In genomic region chr4:63537602-63538001, GRCm38 (mm10) we compare ENCODE assay signal across 19 mouse cellular contexts. TPM values are rescaled to one million over a fixed set of nuclear protein-coding genes. Genes with fewer than 3 reads are reported as not detected.
DNase-seq lines count a peak whose midpoint lies in the region; ATAC-seq and TF ChIP-seq lines count a peak whose summit lies in the region.
"Had no signal": no experiment of that assay in that cellular context is flagged by ENCODE, and none has a peak within 500 bp of the region (broad histone marks: within the 10 kb centered on the region; RNA-seq: fewer than 3 reads in every experiment).

No protein-coding gene starts in this region.

- peak; percentile 33 for DNase-seq in forebrain, embryonic 14.5 days (ENCODE audit: low spot score)
- no peak for DNase-seq in forebrain, embryonic 10.5 days (ENCODE audit: extremely low spot score, low spot score)
- DNase-seq in forebrain, postnatal 0 days, result no peak
- no peak for DNase-seq in spleen, adult 12 weeks (ENCODE audit: low spot score)
- DNase-seq: adrenal gland, postnatal 10 days; cerebellum, adult 18-20 months; cerebellum, adult 9-11 months; cerebellum, postnatal 36 days; gastrocnemius, adult 2 months; gastrocnemius, postnatal 25 days had no signal

- ATAC-seq in forebrain, embryonic 14.5 days, result no peak
- ATAC-seq in hindbrain, embryonic 16.5 days, result peak; percentile 74
- no peak for ATAC-seq in hindbrain, embryonic 13.5 days (ENCODE audit: low FRiP score)
- ATAC-seq in midbrain, embryonic 16.5 days, result peak; percentile 55
- no peak for ATAC-seq in midbrain, embryonic 13.5 days
- ATAC-seq in forebrain, postnatal 0 days, result peak; percentile 54
- ATAC-seq: inflammation-experienced regulatory T-cells, adult 6 months; intestine, postnatal 0 days had no signal

- 79% methylated on average over 4 of the region's 4 CpGs for WGBS in forebrain, embryonic 14.5 days
- 88% methylated on average over 4 of the region's 4 CpGs for WGBS in forebrain, embryonic 10.5 days
- 64% methylated on average over 4 of the region's 4 CpGs for WGBS in hindbrain, embryonic 16.5 days
- 78% methylated on average over 4 of the region's 4 CpGs for WGBS in hindbrain, embryonic 13.5 days
- WGBS in midbrain, embryonic 16.5 days, result 64% methylated on average over 4 of the region's 4 CpGs
- 80% methylated on average over 4 of the region's 4 CpGs for WGBS in midbrain, embryonic 13.5 days
- 71% methylated on average over 4 of the region's 4 CpGs for WGBS in forebrain, postnatal 0 days

- H3K4me1 ChIP-seq in forebrain, embryonic 14.5 days (ENCODE audit: control insufficient read depth, insufficient read depth, low read length), result no peaks in the 10 kb centered on the region
- peaks cover 10% of the 10 kb centered on the region; the same call in 1 of the 2 replicates for H3K4me1 ChIP-seq in forebrain, embryonic 10.5 days
- H3K4me1 ChIP-seq in hindbrain, embryonic 16.5 days (ENCODE audit: control insufficient read depth, insufficient read depth, low read depth, low read length), result no peaks in the 10 kb centered on the region
- H3K4me1 ChIP-seq in hindbrain, embryonic 13.5 days (replicated peaks), result no peaks in the 10 kb centered on the region
- H3K4me1 ChIP-seq in midbrain, embryonic 16.5 days (ENCODE audit: control insufficient read depth, insufficient read depth, low read length), result peaks cover 7% of the 10 kb centered on the region; the same call in 1 of the 2 replicates
- 0 out of 2 replicates have a peak, but pooled peaks cover 8% of the 10 kb centered on the region for H3K4me1 ChIP-seq in midbrain, embryonic 13.5 days (replicated peaks)
- H3K4me1 ChIP-seq in forebrain, postnatal 0 days (ENCODE audit: insufficient read depth), result no peaks in the 10 kb centered on the region

- H3K36me3 ChIP-seq in forebrain, embryonic 14.5 days (ENCODE audit: control insufficient read depth, insufficient read depth, low read length), result no peaks in the 10 kb centered on the region
- no peaks in the 10 kb centered on the region for H3K36me3 ChIP-seq in forebrain, embryonic 10.5 days (replicated peaks)
- H3K36me3 ChIP-seq in hindbrain, embryonic 16.5 days (ENCODE audit: control insufficient read depth, insufficient read depth, low read length), result no peaks in the 10 kb centered on the region
- H3K36me3 ChIP-seq in hindbrain, embryonic 13.5 days, result no peaks in the 10 kb centered on the region
- H3K36me3 ChIP-seq in midbrain, embryonic 16.5 days (ENCODE audit: control insufficient read depth, insufficient read depth, low read length), result no peaks in the 10 kb centered on the region
- no peaks in the 10 kb centered on the region for H3K36me3 ChIP-seq in midbrain, embryonic 13.5 days
- H3K36me3 ChIP-seq in forebrain, postnatal 0 days (ENCODE audit: insufficient read depth), result no peaks in the 10 kb centered on the region
- H3K36me3 ChIP-seq: embryonic facial prominence, embryonic 13.5 days; heart, embryonic 12.5 days had no signal

- H3K4me3 ChIP-seq in forebrain, embryonic 14.5 days (ENCODE audit: low read depth, low read length), result no peak overlapping the region
- H3K4me3 ChIP-seq in forebrain, embryonic 10.5 days, result no peak overlapping the region
- H3K4me3 ChIP-seq in hindbrain, embryonic 16.5 days (ENCODE audit: low read length), result no peak overlapping the region
- H3K4me3 ChIP-seq in hindbrain, embryonic 13.5 days, result no peak overlapping the region
- H3K4me3 ChIP-seq in midbrain, embryonic 16.5 days (ENCODE audit: low read depth, low read length), result no peak overlapping the region
- H3K4me3 ChIP-seq in midbrain, embryonic 13.5 days (replicated peaks), result no peak overlapping the region
- no peak overlapping the region for H3K4me3 ChIP-seq in forebrain, postnatal 0 days (ENCODE audit: low read depth, low read length)
- H3K4me3 ChIP-seq: embryonic facial prominence, embryonic 13.5 days; gastrocnemius, adult 2 months; heart, embryonic 12.5 days had no signal

- no peaks in the 10 kb centered on the region for H3K27me3 ChIP-seq in forebrain, embryonic 14.5 days (replicated peaks; ENCODE audit: control insufficient read depth, insufficient read depth, low read length)
- H3K27me3 ChIP-seq in forebrain, embryonic 10.5 days (ENCODE audit: poor library complexity, severe bottlenecking), result no peaks in the 10 kb centered on the region
- H3K27me3 ChIP-seq in hindbrain, embryonic 16.5 days (replicated peaks; ENCODE audit: control insufficient read depth, insufficient read depth, low read length), result no peaks in the 10 kb centered on the region
- H3K27me3 ChIP-seq in hindbrain, embryonic 13.5 days, result no peaks in the 10 kb centered on the region
- no peaks in the 10 kb centered on the region for H3K27me3 ChIP-seq in midbrain, embryonic 16.5 days (ENCODE audit: control insufficient read depth, insufficient read depth, low read depth, low read length)
- H3K27me3 ChIP-seq in midbrain, embryonic 13.5 days, result no peaks in the 10 kb centered on the region
- no peaks in the 10 kb centered on the region for H3K27me3 ChIP-seq in forebrain, postnatal 0 days (ENCODE audit: insufficient read depth, low read length)
- H3K27me3 ChIP-seq: embryonic facial prominence, embryonic 13.5 days had no signal

- no peaks in the 10 kb centered on the region for H3K9me3 ChIP-seq in forebrain, embryonic 14.5 days (replicated peaks; ENCODE audit: control insufficient read depth, low read length)
- no peaks in the 10 kb centered on the region for H3K9me3 ChIP-seq in forebrain, embryonic 10.5 days
- H3K9me3 ChIP-seq in hindbrain, embryonic 16.5 days (ENCODE audit: control insufficient read depth, low read length), result no peaks in the 10 kb centered on the region
- H3K9me3 ChIP-seq in hindbrain, embryonic 13.5 days, result no peaks in the 10 kb centered on the region
- H3K9me3 ChIP-seq in midbrain, embryonic 16.5 days (replicated peaks; ENCODE audit: control insufficient read depth, low read length, poor library complexity, severe bottlenecking), result no peaks in the 10 kb centered on the region
- H3K9me3 ChIP-seq in midbrain, embryonic 13.5 days, result no peaks in the 10 kb centered on the region
- no peaks in the 10 kb centered on the region for H3K9me3 ChIP-seq in forebrain, postnatal 0 days (ENCODE audit: low read length)
- H3K9me3 ChIP-seq: embryonic facial prominence, embryonic 13.5 days; heart, embryonic 12.5 days had no signal

- H3K4me2 ChIP-seq in forebrain, embryonic 14.5 days (ENCODE audit: low read length), result no peak overlapping the region
- no peak overlapping the region for H3K4me2 ChIP-seq in hindbrain, embryonic 16.5 days (ENCODE audit: low read length)
- no peak overlapping the region for H3K4me2 ChIP-seq in hindbrain, embryonic 13.5 days
- no peak overlapping the region for H3K4me2 ChIP-seq in midbrain, embryonic 16.5 days (ENCODE audit: low read length)
- H3K4me2 ChIP-seq in midbrain, embryonic 13.5 days (replicated peaks), result no peak overlapping the region
- H3K4me2 ChIP-seq in forebrain, postnatal 0 days (ENCODE audit: low read depth), result no peak overlapping the region
- H3K4me2 ChIP-seq: embryonic facial prominence, embryonic 13.5 days; heart, embryonic 12.5 days had no signal

- H3K27ac ChIP-seq in forebrain, embryonic 14.5 days (ENCODE audit: low read depth, low read length), result no peak overlapping the region
- no peak overlapping the region for H3K27ac ChIP-seq in forebrain, embryonic 10.5 days
- H3K27ac ChIP-seq in hindbrain, embryonic 16.5 days (ENCODE audit: low read depth, low read length), result no peak overlapping the region
- H3K27ac ChIP-seq in hindbrain, embryonic 13.5 days, result no peak overlapping the region
- H3K27ac ChIP-seq in midbrain, embryonic 16.5 days (ENCODE audit: low read length), result 0 out of 2 replicates have a peak overlapping the region, but pooled peaks have one; percentile 45
- H3K27ac ChIP-seq in midbrain, embryonic 13.5 days, result no peak overlapping the region
- H3K27ac ChIP-seq in forebrain, postnatal 0 days (ENCODE audit: low read depth, low read length), result peak overlapping the region; percentile 45
- H3K27ac ChIP-seq: embryonic facial prominence, embryonic 13.5 days; gastrocnemius, adult 2 months had no signal

- TF ChIP-seq CTCF in forebrain, postnatal 0 days (IDR thresholded peaks at IDR 0.05; ENCODE audit: low read depth), result no peak

- H3K9ac ChIP-seq in forebrain, embryonic 14.5 days (ENCODE audit: low read length), result no peak overlapping the region
- no peak overlapping the region for H3K9ac ChIP-seq in hindbrain, embryonic 16.5 days (ENCODE audit: low read depth, low read length)
- H3K9ac ChIP-seq in hindbrain, embryonic 13.5 days, result no peak overlapping the region
- H3K9ac ChIP-seq in midbrain, embryonic 16.5 days (ENCODE audit: low read depth, low read length), result no peak overlapping the region
- no peak overlapping the region for H3K9ac ChIP-seq in midbrain, embryonic 13.5 days (replicated peaks)
- H3K9ac ChIP-seq in forebrain, postnatal 0 days, result no peak overlapping the region
- H3K9ac ChIP-seq: embryonic facial prominence, embryonic 13.5 days; heart, embryonic 12.5 days had no signal

RNA-seq across cellular contexts. Expression of gene Atp6v1g1, which starts 7.0 kb away (rescaled TPM):
- polyA plus RNA-seq in forebrain, embryonic 14.5 days (2014; fragmentation: Nextera tagmentation; extraction: Ambion mirVana), result 526 and 544 TPM in 2 replicates
- 234 and 239 TPM in 2 replicates for polyA plus RNA-seq in forebrain, embryonic 10.5 days (2016; fragmentation: Nextera tagmentation; extraction: Ambion mirVana)
- 389 and 410 TPM in 2 replicates for polyA plus RNA-seq in hindbrain, embryonic 16.5 days (2015; fragmentation: Nextera tagmentation; extraction: Ambion mirVana)
- polyA plus RNA-seq in hindbrain, embryonic 13.5 days (2015; fragmentation: Nextera tagmentation; extraction: Ambion mirVana), result 464 and 480 TPM in 2 replicates
- 414 and 443 TPM in 2 replicates for polyA plus RNA-seq in midbrain, embryonic 16.5 days (2015; fragmentation: Nextera tagmentation; extraction: Ambion mirVana)
- 461 and 466 TPM in 2 replicates for polyA plus RNA-seq in midbrain, embryonic 13.5 days (2015; fragmentation: Nextera tagmentation; extraction: Ambion mirVana)
- 222 and 234 TPM in 2 replicates for total RNA-seq in forebrain, postnatal 0 days (2014; rRNA removed)
- 389 and 442 TPM in 2 replicates for polyA plus RNA-seq in forebrain, postnatal 0 days (2015; fragmentation: Nextera tagmentation; extraction: Ambion mirVana)

RNA-seq across cellular contexts. Expression of gene Tmem268, which starts 21.0 kb away (rescaled TPM):
- polyA plus RNA-seq in forebrain, embryonic 14.5 days (2014; fragmentation: Nextera tagmentation; extraction: Ambion mirVana), result 4.9 and 5.4 TPM in 2 replicates
- polyA plus RNA-seq in forebrain, embryonic 10.5 days (2016; fragmentation: Nextera tagmentation; extraction: Ambion mirVana), result 9.1 and 9.5 TPM in 2 replicates
- 3.8 and 5.1 TPM in 2 replicates for polyA plus RNA-seq in hindbrain, embryonic 16.5 days (2015; fragmentation: Nextera tagmentation; extraction: Ambion mirVana)
- polyA plus RNA-seq in hindbrain, embryonic 13.5 days (2015; fragmentation: Nextera tagmentation; extraction: Ambion mirVana), result 3.0 and 4.4 TPM in 2 replicates
- 3.8 and 4.5 TPM in 2 replicates for polyA plus RNA-seq in midbrain, embryonic 16.5 days (2015; fragmentation: Nextera tagmentation; extraction: Ambion mirVana)
- polyA plus RNA-seq in midbrain, embryonic 13.5 days (2015; fragmentation: Nextera tagmentation; extraction: Ambion mirVana), result 2.7 and 2.8 TPM in 2 replicates
- total RNA-seq in forebrain, postnatal 0 days (2014; rRNA removed), result 4.5 and 5.9 TPM in 2 replicates
- 4.2 and 5.5 TPM in 2 replicates for polyA plus RNA-seq in forebrain, postnatal 0 days (2015; fragmentation: Nextera tagmentation; extraction: Ambion mirVana)

RNA-seq across cellular contexts. Expression of gene Whrn, which starts 41.8 kb away (rescaled TPM):
- 4.1 and 5.0 TPM in 2 replicates for polyA plus RNA-seq in forebrain, embryonic 14.5 days (2014; fragmentation: Nextera tagmentation; extraction: Ambion mirVana)
- polyA plus RNA-seq in forebrain, embryonic 10.5 days (2016; fragmentation: Nextera tagmentation; extraction: Ambion mirVana), result 4.6 and 5.1 TPM in 2 replicates
- 5.0 and 5.4 TPM in 2 replicates for polyA plus RNA-seq in hindbrain, embryonic 16.5 days (2015; fragmentation: Nextera tagmentation; extraction: Ambion mirVana)
- polyA plus RNA-seq in hindbrain, embryonic 13.5 days (2015; fragmentation: Nextera tagmentation; extraction: Ambion mirVana), result 5.3 and 5.6 TPM in 2 replicates
- 4.5 and 4.9 TPM in 2 replicates for polyA plus RNA-seq in midbrain, embryonic 16.5 days (2015; fragmentation: Nextera tagmentation; extraction: Ambion mirVana)
- 6.6 and 10.3 TPM in 2 replicates for polyA plus RNA-seq in midbrain, embryonic 13.5 days (2015; fragmentation: Nextera tagmentation; extraction: Ambion mirVana)
- 9.8 and 13.0 TPM in 2 replicates for total RNA-seq in forebrain, postnatal 0 days (2014; rRNA removed)
- 2.6 and 3.8 TPM in 2 replicates for polyA plus RNA-seq in forebrain, postnatal 0 days (2015; fragmentation: Nextera tagmentation; extraction: Ambion mirVana)
- total RNA-seq: MEL had no signal

Comparison
In these comparisons a context has a peak if more than half of its experiments do, and no peak if none do; other contexts are left out.
1. ATAC-seq: peak in hindbrain, embryonic 16.5 days (single experiment), midbrain, embryonic 16.5 days (single experiment) and forebrain, postnatal 0 days (single experiment); none in forebrain, embryonic 14.5 days (single experiment), hindbrain, embryonic 13.5 days (single experiment) and midbrain, embryonic 13.5 days (single experiment).
2. H3K27ac ChIP-seq: peak in midbrain, embryonic 16.5 days (single experiment) and forebrain, postnatal 0 days (single experiment); none in forebrain, embryonic 14.5 days (single experiment), forebrain, embryonic 10.5 days (single experiment), hindbrain, embryonic 16.5 days (single experiment), hindbrain, embryonic 13.5 days (single experiment) and midbrain, embryonic 13.5 days (single experiment).